Mouse (Mus musculus) heart, embryonic 10.5 days (tissue): ENCODE data around the gene Gm10577. TPM values are rescaled to one million over a fixed set of nuclear protein-coding genes. Genes with fewer than 3 reads are reported as not detected.

Source experiments
- DNase-seq: peaks from one replicate; pipeline ENCODE4 v3.0.0-alpha.2; 2017; ENCODE audit warnings: low spot score
- H3K27ac ChIP-seq: fragments of 300-500 bp; sonication (generic); 2 replicates; pipeline ENCODE4 v1.5.1; 2016; ENCODE audit warnings: mild to moderate bottlenecking
- H3K27me3 ChIP-seq: fragments of 300-500 bp; sonication (generic); 2 replicates; pipeline ENCODE4 v1.6.1; 2016; ENCODE audit warnings: mild to moderate bottlenecking; ENCODE audit not compliant: poor library complexity, insufficient read depth, severe bottlenecking
- H3K36me3 ChIP-seq: fragments of 300-500 bp; sonication (generic); 2 replicates; pipeline ENCODE4 v1.6.1; 2016; ENCODE audit warnings: mild to moderate bottlenecking, moderate library complexity
- H3K4me1 ChIP-seq: fragments of 300-500 bp; sonication (generic); 2 replicates; pipeline ENCODE4 v1.6.1; 2016; ENCODE audit warnings: mild to moderate bottlenecking
- H3K4me3 ChIP-seq: fragments of 300-500 bp; sonication (generic); 2 replicates; pipeline ENCODE4 v1.5.1; 2016; ENCODE audit warnings: mild to moderate bottlenecking, moderate library complexity
- H3K9me3 ChIP-seq: fragments of 300-500 bp; sonication (generic); 2 replicates; pipeline ENCODE4 v1.6.1; 2016; ENCODE audit warnings: mild to moderate bottlenecking, moderate library complexity
- WGBS: fragments of 180-500 bp; shearing (Covaris S2); methylation state at CpG from one replicate; pipeline ENCODE4 v1.1.7; 2016; 5-methylcytosine and 5-hydroxymethylcytosine counted together
- polyA plus RNA-seq: library from polyadenylated mRNA; unstranded; fragments of >200 nt; fragmentation: Nextera tagmentation; extraction: Ambion mirVana; gene quantifications from 2 replicates; pipeline ENCODE4 v1.2.1, GENCODE M21; 2016

Gm10577 gene
- polyA plus RNA-seq, 1 experiment from 2014 or later, result not detected

GRCm38 (mm10) chr4:101026566-101026965 is 6.1 kb upstream of the Gm10577 start:
- 78% methylated on average over 5 of the region's 5 CpGs for WGBS
- no peak for DNase-seq

DNA sequence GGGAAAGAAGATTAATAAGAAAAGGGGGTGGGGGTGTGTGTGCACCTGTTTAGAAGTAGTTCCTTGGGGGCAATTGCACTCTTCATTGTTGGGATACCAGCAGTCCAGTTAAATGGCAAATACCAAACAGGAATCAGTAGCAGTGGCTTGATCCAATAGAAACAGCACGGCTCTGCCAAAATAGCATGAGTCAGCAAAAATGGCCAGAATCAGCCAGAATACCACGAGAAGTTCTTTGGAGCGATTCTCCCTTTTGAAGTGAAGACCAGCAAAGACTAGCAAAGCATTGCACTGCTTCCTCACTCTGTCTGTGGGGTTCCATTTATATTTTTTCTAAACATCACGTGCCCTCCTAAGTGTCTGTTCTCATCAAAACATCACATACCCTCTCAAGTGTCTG is 2.7 kb downstream of the Gm10577 start:
- no peak overlapping the region for H3K4me3 ChIP-seq
- no peaks in the 10 kb centered on the region for H3K27me3 ChIP-seq
- H3K4me1 ChIP-seq, result no peaks in the 10 kb centered on the region
- peaks cover 1% of the 10 kb centered on the region; the same call in 1 of the 2 replicates for H3K9me3 ChIP-seq
- no peaks in the 10 kb centered on the region for H3K36me3 ChIP-seq
- no peak overlapping the region for H3K27ac ChIP-seq
- DNase-seq, result no peak
- 80% methylated on average over 4 of the region's 4 CpGs for WGBS

More at GRCm38 (mm10) chr4:101026566-101026965, 6.1 kb upstream of the Gm10577 start:
- H3K36me3 ChIP-seq, result no peaks in the 10 kb centered on the region
- H3K27ac ChIP-seq, result no peak overlapping the region
- peaks cover 8% of the 10 kb centered on the region for H3K9me3 ChIP-seq
- H3K27me3 ChIP-seq, result no peaks in the 10 kb centered on the region
- H3K4me3 ChIP-seq, result no peak overlapping the region
- no peaks in the 10 kb centered on the region for H3K4me1 ChIP-seq

- peak; percentile 51 for DNase-seq
- Histone ChIP-seq H3K9me3 (no peaks in the 10 kb centered on the region), H3K27me3 (no peaks in the 10 kb centered on the region), H3K27ac (no peak overlapping the region), H3K4me3 (no peak overlapping the region), H3K4me1 (no peaks in the 10 kb centered on the region), H3K36me3 (no peaks in the 10 kb centered on the region)
- 86% methylated on average over 4 of the region's 4 CpGs for WGBS
Observed at GRCm38 (mm10) chr4:101009092-101009491, 11.4 kb downstream of the Gm10577 start.

DNA sequence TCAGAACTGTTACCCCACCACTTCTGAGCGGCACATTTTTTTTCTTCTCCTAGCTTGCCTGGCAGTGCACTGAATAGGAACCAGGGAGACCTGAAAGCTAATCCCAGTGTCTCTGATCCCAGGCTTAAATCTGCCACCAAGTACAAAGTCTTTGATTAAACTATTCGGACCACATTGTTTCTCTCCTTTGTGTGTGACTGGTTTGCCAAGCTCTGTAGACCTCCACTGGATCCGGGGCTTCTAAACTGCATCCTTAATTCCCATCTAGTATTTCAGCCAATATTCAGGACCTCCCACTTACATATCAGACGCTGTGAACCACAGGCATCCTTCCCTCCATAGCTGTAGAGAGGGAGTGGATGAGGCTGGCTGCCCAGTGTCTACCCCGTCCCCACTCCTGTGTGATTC is 12.1 kb downstream of the Gm10577 start:
- no peaks in the 10 kb centered on the region for H3K9me3 ChIP-seq
- DNase-seq, result peak; percentile 41
- no peaks in the 10 kb centered on the region for H3K4me1 ChIP-seq
- H3K27ac ChIP-seq, result no peak overlapping the region
- H3K4me3 ChIP-seq, result no peak overlapping the region
- WGBS, result 80% methylated on average over 5 of the region's 5 CpGs
- H3K27me3 ChIP-seq, result no peaks in the 10 kb centered on the region
- no peaks in the 10 kb centered on the region for H3K36me3 ChIP-seq

- DNase-seq, result peak; percentile 68
- H3K36me3 ChIP-seq, result peaks cover 17% of the 10 kb centered on the region
- no peaks in the 10 kb centered on the region for H3K4me1 ChIP-seq
- no peaks in the 10 kb centered on the region for H3K27me3 ChIP-seq
- no peak overlapping the region for H3K27ac ChIP-seq
- WGBS, result 93% methylated on average over 16 of the region's 16 CpGs
- H3K9me3 ChIP-seq, result no peaks in the 10 kb centered on the region
- H3K4me3 ChIP-seq, result no peak overlapping the region
Observed at GRCm38 (mm10) chr4:101002961-101003360, 17.5 kb downstream of the Gm10577 start.

GRCm38 (mm10) chr4:101001073-101001472 is 19.4 kb downstream of the Gm10577 start:
- no peak overlapping the region for H3K4me3 ChIP-seq
- peak; percentile 28 for DNase-seq
- H3K4me1 ChIP-seq, result no peaks in the 10 kb centered on the region
- peaks cover 19% of the 10 kb centered on the region for H3K36me3 ChIP-seq
- no peak overlapping the region for H3K27ac ChIP-seq
- 90% methylated on average over 6 of the region's 6 CpGs for WGBS
- H3K9me3 ChIP-seq, result no peaks in the 10 kb centered on the region
- H3K27me3 ChIP-seq, result no peaks in the 10 kb centered on the region

DNA sequence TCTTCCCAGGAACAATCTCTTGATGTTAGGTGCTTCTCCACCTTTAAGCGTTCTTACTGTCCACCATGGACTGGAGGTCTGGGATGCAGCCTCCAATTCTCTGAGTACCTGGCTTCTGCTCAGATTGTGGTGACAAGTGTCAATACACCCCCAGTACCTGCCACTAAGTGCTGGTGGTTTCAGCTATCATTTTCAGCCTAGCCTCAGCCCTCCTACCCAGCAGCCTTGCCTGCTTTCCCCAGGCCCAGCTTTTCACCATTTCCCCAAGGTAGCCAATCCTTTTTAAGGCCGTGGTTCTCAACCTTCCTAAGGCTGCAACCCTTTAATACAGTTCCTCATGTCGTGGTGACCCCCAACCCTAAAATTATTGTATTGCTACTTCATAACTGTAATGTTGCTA is 19.9 kb downstream of the Gm10577 start:
- Histone ChIP-seq H3K27ac (no peak overlapping the region), H3K36me3 (peaks cover 19% of the 10 kb centered on the region), H3K9me3 (no peaks in the 10 kb centered on the region), H3K4me3 (no peak overlapping the region), H3K4me1 (no peaks in the 10 kb centered on the region), H3K27me3 (no peaks in the 10 kb centered on the region)
- WGBS, result 89% methylated on average over 3 of the region's 3 CpGs
- no peak for DNase-seq

GRCm38 (mm10) chr4:100998906-100999305 is 21.6 kb downstream of the Gm10577 start:
- 83% methylated on average over 8 of the region's 8 CpGs for WGBS
- peaks cover 21% of the 10 kb centered on the region for H3K36me3 ChIP-seq
- DNase-seq, result no peak

GRCm38 (mm10) chr4:100998145-100998544 is 22.4 kb downstream of the Gm10577 start:
- H3K9me3 ChIP-seq, result no peaks in the 10 kb centered on the region
- 22% methylated on average over 2 of the region's 2 CpGs for WGBS
- H3K4me3 ChIP-seq, result no peak overlapping the region
- H3K4me1 ChIP-seq, result no peaks in the 10 kb centered on the region; the same call in 1 of the 2 replicates
- DNase-seq, result no peak
- no peaks in the 10 kb centered on the region for H3K27me3 ChIP-seq
- H3K36me3 ChIP-seq, result peaks cover 22% of the 10 kb centered on the region
- no peak overlapping the region for H3K27ac ChIP-seq

More at GRCm38 (mm10) chr4:100998906-100999305, 21.6 kb downstream of the Gm10577 start:
- H3K4me3 ChIP-seq, result no peak overlapping the region
- H3K9me3 ChIP-seq, result no peaks in the 10 kb centered on the region
- no peaks in the 10 kb centered on the region for H3K27me3 ChIP-seq
- no peaks in the 10 kb centered on the region for H3K4me1 ChIP-seq
- no peak overlapping the region for H3K27ac ChIP-seq

DNA sequence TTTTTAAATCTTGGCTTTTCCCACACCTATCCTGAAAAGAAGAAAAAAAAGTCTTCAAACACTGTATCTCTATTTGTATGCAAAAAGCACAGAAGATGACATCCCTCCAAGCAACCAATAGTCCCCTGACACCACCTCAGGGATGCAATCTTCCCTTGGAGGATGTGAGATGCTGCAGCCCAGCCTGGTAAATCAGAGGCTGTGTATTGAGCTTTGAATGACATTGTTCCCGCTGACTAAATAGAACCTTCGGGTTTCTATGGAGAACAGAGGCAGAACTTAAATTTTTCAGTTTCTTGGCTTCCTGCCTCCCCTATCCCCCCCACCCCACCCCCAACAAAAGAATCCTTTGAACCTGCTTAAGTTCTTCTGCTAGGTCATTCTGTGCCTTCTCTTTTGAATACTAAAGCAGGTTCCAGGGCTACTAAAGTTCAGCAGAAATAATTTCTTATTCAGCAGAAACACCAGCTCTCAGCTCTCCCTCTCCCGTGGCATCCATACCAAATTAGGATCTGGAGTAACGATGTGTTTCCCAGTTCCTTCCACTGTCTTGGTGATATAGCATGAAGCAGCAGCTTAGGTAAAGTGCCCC is 24.3 kb downstream of the Gm10577 start:
- Histone ChIP-seq H3K27me3 (no peaks in the 10 kb centered on the region), H3K9me3 (no peaks in the 10 kb centered on the region), H3K4me1 (no peaks in the 10 kb centered on the region; the same call in 1 of the 2 replicates), H3K36me3 (peaks cover 26% of the 10 kb centered on the region), H3K4me3 (no peak overlapping the region), H3K27ac (no peak overlapping the region)
- no peak for DNase-seq
- 86% methylated on average over 4 of the region's 4 CpGs for WGBS

- Histone ChIP-seq H3K9me3 (no peaks in the 10 kb centered on the region), H3K36me3 (peaks cover 25% of the 10 kb centered on the region), H3K27ac (0 out of 2 replicates have a peak overlapping the region, but pooled peaks have one; percentile 60), H3K4me1 (no peaks in the 10 kb centered on the region; the same call in 1 of the 2 replicates), H3K27me3 (no peaks in the 10 kb centered on the region), H3K4me3 (no peak overlapping the region)
- 92% methylated on average over 5 of the region's 5 CpGs for WGBS
- DNase-seq, result peak; percentile 65
Observed at GRCm38 (mm10) chr4:100995617-100996016, 24.9 kb downstream of the Gm10577 start.

- H3K36me3 ChIP-seq, result peaks cover 30% of the 10 kb centered on the region
- H3K9me3 ChIP-seq, result no peaks in the 10 kb centered on the region
- no peaks in the 10 kb centered on the region; the same call in 1 of the 2 replicates for H3K4me1 ChIP-seq
- peak; percentile 88 for DNase-seq
- H3K27ac ChIP-seq, result peak overlapping the region; percentile 60
- no peaks in the 10 kb centered on the region for H3K27me3 ChIP-seq
- no peak overlapping the region for H3K4me3 ChIP-seq
- 56% methylated on average over 18 of the region's 18 CpGs for WGBS
Observed at GRCm38 (mm10) chr4:100994442-100995255, 25.8 kb downstream of the Gm10577 start.

- no peak for DNase-seq
- Histone ChIP-seq H3K27ac (peak overlapping the region; percentile 31; the same call in 1 of the 2 replicates), H3K36me3 (peaks cover 37% of the 10 kb centered on the region), H3K9me3 (no peaks in the 10 kb centered on the region), H3K27me3 (no peaks in the 10 kb centered on the region), H3K4me3 (no peak overlapping the region), H3K4me1 (no peaks in the 10 kb centered on the region; the same call in 1 of the 2 replicates)
- WGBS, result 69% methylated on average over 6 of the region's 6 CpGs
Observed at GRCm38 (mm10) chr4:100992086-100992485, 28.4 kb downstream of the Gm10577 start.
